Mouse (Mus musculus): ENCODE results near the gene Gm49630.
"Not testable (repeated sequence)": the region's sequence is repeated elsewhere in the genome, so short reads cannot be mapped to it uniquely, and the experiment has no call there.

DNA sequence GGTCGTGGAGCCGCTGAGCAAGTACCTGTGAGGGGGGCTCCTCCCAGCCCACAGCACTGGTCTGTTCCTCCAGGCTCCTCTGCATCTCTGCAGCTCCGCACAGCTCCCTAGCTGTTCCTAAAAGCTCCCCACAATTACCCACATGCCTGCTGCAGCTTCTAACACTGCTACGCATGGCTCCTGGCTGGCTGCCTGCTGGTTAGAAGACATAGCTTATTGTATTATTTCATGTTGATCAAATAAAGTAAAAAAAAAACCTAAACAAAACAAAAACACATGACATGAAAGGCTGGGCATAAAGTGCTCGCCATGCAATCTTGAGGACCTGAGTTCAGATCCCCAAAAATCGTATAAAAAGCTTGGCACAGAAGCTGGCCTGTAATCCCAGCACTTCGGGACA is 18.1 kb upstream of the Gm49630 start:
- not testable (repeated sequence) for TF ChIP-seq CTCF (conservative IDR thresholded peaks at IDR 0.05; ENCODE audit: insufficient read depth, insufficient read length, low read depth, low read length); POLR2A (IDR thresholded peaks at IDR 0.05; ENCODE audit: low read depth, low read length)
